Mouse (Mus musculus): ENCODE measurements around the gene Fstl1. TPM values are rescaled to one million over a fixed set of nuclear protein-coding genes. Genes with fewer than 3 reads are reported as not detected.
A peak's percentile ranks its signal among the peaks of the same experiment; 100 is the strongest.

Gene Fstl1
- total RNA-seq, 1 experiment from 2014 or later: 8.1 TPM

GRCm38 (mm10) chr16:37851366-37851765 lies 74.7 kb downstream of the Fstl1 start:
- ATAC-seq (replicated peaks in 1 of 2; ENCODE audit: insufficient read depth in 1 of 2, low FRiP score in 2 of 2, low TSS enrichment in 1 of 2, low read depth in 1 of 2, poor library complexity in 2 of 2, severe bottlenecking in 2 of 2): no peak

GRCm38 (mm10) chr16:37853279-37853678 lies 76.6 kb downstream of the Fstl1 start:
- ATAC-seq (replicated peaks in 1 of 2; ENCODE audit: insufficient read depth in 1 of 2, low FRiP score in 2 of 2, low TSS enrichment in 1 of 2, low read depth in 1 of 2, poor library complexity in 2 of 2, severe bottlenecking in 2 of 2): no peak

- no peak for ATAC-seq (replicated peaks in 1 of 2; ENCODE audit: insufficient read depth in 1 of 2, low FRiP score in 2 of 2, low TSS enrichment in 1 of 2, low read depth in 1 of 2, poor library complexity in 2 of 2, severe bottlenecking in 2 of 2)
Measured at GRCm38 (mm10) chr16:37854054-37854453, 77.4 kb downstream of the Fstl1 start.

GRCm38 (mm10) chr16:37854593-37854992 lies 77.9 kb downstream of the Fstl1 start:
- no peak for ATAC-seq (replicated peaks in 1 of 2; ENCODE audit: insufficient read depth in 1 of 2, low FRiP score in 2 of 2, low TSS enrichment in 1 of 2, low read depth in 1 of 2, poor library complexity in 2 of 2, severe bottlenecking in 2 of 2)

GRCm38 (mm10) chr16:37855583-37855982 lies 78.9 kb downstream of the Fstl1 start:
- no peak for ATAC-seq (replicated peaks in 1 of 2; ENCODE audit: insufficient read depth in 1 of 2, low FRiP score in 2 of 2, low TSS enrichment in 1 of 2, low read depth in 1 of 2, poor library complexity in 2 of 2, severe bottlenecking in 2 of 2)

- peak; percentile 84 to 92 for ATAC-seq (replicated peaks in 1 of 2; ENCODE audit: insufficient read depth in 1 of 2, low FRiP score in 2 of 2, low TSS enrichment in 1 of 2, low read depth in 1 of 2, poor library complexity in 2 of 2, severe bottlenecking in 2 of 2)
Measured at GRCm38 (mm10) chr16:37856327-37856726, 79.7 kb downstream of the Fstl1 start.

- ATAC-seq (replicated peaks in 1 of 2; ENCODE audit: insufficient read depth in 1 of 2, low FRiP score in 2 of 2, low TSS enrichment in 1 of 2, low read depth in 1 of 2, poor library complexity in 2 of 2, severe bottlenecking in 2 of 2): no peak
Measured at GRCm38 (mm10) chr16:37857495-37857894, 80.8 kb downstream of the Fstl1 start.

GRCm38 (mm10) chr16:37860213-37860612 lies 83.5 kb downstream of the Fstl1 start:
- ATAC-seq (replicated peaks in 1 of 2; ENCODE audit: insufficient read depth in 1 of 2, low FRiP score in 2 of 2, low TSS enrichment in 1 of 2, low read depth in 1 of 2, poor library complexity in 2 of 2, severe bottlenecking in 2 of 2): no peak

- ATAC-seq (replicated peaks in 1 of 2; ENCODE audit: insufficient read depth in 1 of 2, low FRiP score in 2 of 2, low TSS enrichment in 1 of 2, low read depth in 1 of 2, poor library complexity in 2 of 2, severe bottlenecking in 2 of 2): no peak
Measured at GRCm38 (mm10) chr16:37861029-37861428, 84.4 kb downstream of the Fstl1 start, which contains the start of gene Gm36028. Gene Gm36028, minus strand, starts transcription at chr16:37861146.

- ATAC-seq (replicated peaks in 1 of 2; ENCODE audit: insufficient read depth in 1 of 2, low FRiP score in 2 of 2, low TSS enrichment in 1 of 2, low read depth in 1 of 2, poor library complexity in 2 of 2, severe bottlenecking in 2 of 2): no peak
Measured at GRCm38 (mm10) chr16:37863876-37864275, 87.2 kb downstream of the Fstl1 start.

- no peak for ATAC-seq (replicated peaks in 1 of 2; ENCODE audit: insufficient read depth in 1 of 2, low FRiP score in 2 of 2, low TSS enrichment in 1 of 2, low read depth in 1 of 2, poor library complexity in 2 of 2, severe bottlenecking in 2 of 2)
Measured at GRCm38 (mm10) chr16:37865841-37866240, 89.2 kb downstream of the Fstl1 start.

- ATAC-seq (replicated peaks in 1 of 2; ENCODE audit: insufficient read depth in 1 of 2, low FRiP score in 2 of 2, low TSS enrichment in 1 of 2, low read depth in 1 of 2, poor library complexity in 2 of 2, severe bottlenecking in 2 of 2): peak; percentile 53 to 68
Measured at GRCm38 (mm10) chr16:37867791-37868505, 91.3 kb downstream of the Fstl1 start, which contains the start of gene Lrrc58. Gene Lrrc58, plus strand, starts transcription at chr16:37868389.

- peak in 1 of 2 experiments; percentile 23; a peak in 2 of 4 replicates for ATAC-seq (replicated peaks in 1 of 2; ENCODE audit: insufficient read depth in 1 of 2, low FRiP score in 2 of 2, low TSS enrichment in 1 of 2, low read depth in 1 of 2, poor library complexity in 2 of 2, severe bottlenecking in 2 of 2)
Measured at GRCm38 (mm10) chr16:37868506-37869469, 92.1 kb downstream of the Fstl1 start.

- ATAC-seq (replicated peaks in 1 of 2; ENCODE audit: insufficient read depth in 1 of 2, low FRiP score in 2 of 2, low TSS enrichment in 1 of 2, low read depth in 1 of 2, poor library complexity in 2 of 2, severe bottlenecking in 2 of 2): no peak; a peak in 1 of 4 replicates
Measured at GRCm38 (mm10) chr16:37869470-37870231, 93.0 kb downstream of the Fstl1 start.

GRCm38 (mm10) chr16:37871112-37871715 lies 94.5 kb downstream of the Fstl1 start:
- ATAC-seq (replicated peaks in 1 of 2; ENCODE audit: insufficient read depth in 1 of 2, low FRiP score in 2 of 2, low TSS enrichment in 1 of 2, low read depth in 1 of 2, poor library complexity in 2 of 2, severe bottlenecking in 2 of 2): no peak

GRCm38 (mm10) chr16:37874501-37875235 lies 98.0 kb downstream of the Fstl1 start:
- peak in 1 of 2 experiments; percentile 26; a peak in 1 of 4 replicates for ATAC-seq (replicated peaks in 1 of 2; ENCODE audit: insufficient read depth in 1 of 2, low FRiP score in 2 of 2, low TSS enrichment in 1 of 2, low read depth in 1 of 2, poor library complexity in 2 of 2, severe bottlenecking in 2 of 2)
